Mouse (Mus musculus) ovary, adult 18-20 months (tissue): ENCODE data around the gene Glipr1l2.
"Not testable (repeated sequence)": the region's sequence is repeated elsewhere in the genome, so short reads cannot be mapped to it uniquely, and the experiment has no call there.

Source experiments
- DNase-seq: peaks from one replicate; pipeline ENCODE4 v3.0.0; 2022; ENCODE audit warnings: low spot score, mixed read lengths

The Glipr1l2 gene

GRCm38 (mm10) chr10:112083157-112083556, at the start of gene Glipr1l2:
Gene Glipr1l2 (plus strand): TSS chr10:112083354.
- no peak for DNase-seq

GRCm38 (mm10) chr10:112043523-112043922, 39.6 kb upstream of the Glipr1l2 start:
- not testable (repeated sequence) for DNase-seq

GRCm38 (mm10) chr10:112044283-112044682, 38.9 kb upstream of the Glipr1l2 start:
- not testable (repeated sequence) for DNase-seq

GRCm38 (mm10) chr10:112051220-112051619, 31.9 kb upstream of the Glipr1l2 start:
- no peak for DNase-seq

- not testable (repeated sequence) for DNase-seq
Measured at GRCm38 (mm10) chr10:112051956-112052355, 31.2 kb upstream of the Glipr1l2 start.

GRCm38 (mm10) chr10:112059702-112060582, 23.2 kb upstream of the Glipr1l2 start, which contains the start of gene Glipr1l1:
Gene Glipr1l1 (plus strand): TSS chr10:112060189.
- DNase-seq: peak; percentile 48

- not testable (repeated sequence) for DNase-seq
Measured at GRCm38 (mm10) chr10:112060583-112060934, 22.6 kb upstream of the Glipr1l2 start.

GRCm38 (mm10) chr10:112080044-112080443, 3.1 kb upstream of the Glipr1l2 start:
- DNase-seq: no peak

GRCm38 (mm10) chr10:112105785-112106184, 22.6 kb downstream of the Glipr1l2 start:
- DNase-seq: not testable (repeated sequence)

GRCm38 (mm10) chr10:112110401-112110800, 27.2 kb downstream of the Glipr1l2 start:
- DNase-seq: no peak

GRCm38 (mm10) chr10:112125090-112125489, 41.9 kb downstream of the Glipr1l2 start:
- not testable (repeated sequence) for DNase-seq

GRCm38 (mm10) chr10:112127682-112128230, 44.6 kb downstream of the Glipr1l2 start:
- DNase-seq: not testable (repeated sequence)

GRCm38 (mm10) chr10:112132194-112132593, 49.0 kb downstream of the Glipr1l2 start:
- DNase-seq: no peak

- no peak for DNase-seq
Measured at GRCm38 (mm10) chr10:112138050-112138870, 55.1 kb downstream of the Glipr1l2 start.

GRCm38 (mm10) chr10:112138871-112139430, 55.8 kb downstream of the Glipr1l2 start:
- DNase-seq: no peak

- DNase-seq: no peak
Measured at GRCm38 (mm10) chr10:112139834-112140233, 56.7 kb downstream of the Glipr1l2 start.
